Mouse (Mus musculus) olfactory bulb, adult 2 months (tissue): ENCODE measurements at regions not wholly inside any gene's neighbourhood (a gene's known extent, or its start where the extent isn't known, plus 50 kb on each side); places are given as distances from the start of the nearest gene placed in this dataset.

Source experiments
- H3K27ac ChIP-seq: fragments of 200-500 bp; 2 replicates; pipeline ENCODE4 v1.5.1; 2012; ENCODE audit warnings: low read depth, low read length; ENCODE audit not compliant: insufficient read depth
- H3K4me1 ChIP-seq: fragments of 200-500 bp; 2 replicates; pipeline ENCODE4 v1.6.1; 2012; ENCODE audit warnings: low read length; ENCODE audit not compliant: control insufficient read depth, insufficient read depth
- H3K4me3 ChIP-seq: fragments of 200-500 bp; 2 replicates; pipeline ENCODE4 v1.5.1; 2012; ENCODE audit warnings: mild to moderate bottlenecking, low read depth, low read length, moderate library complexity; ENCODE audit not compliant: insufficient read depth
- CTCF ChIP-seq: fragments of 200-500 bp; IDR thresholded peaks from 2 replicates; pipeline ENCODE4 v1.5.1; 2012; ENCODE audit warnings: low read depth, mild to moderate bottlenecking, low read length, moderate library complexity; ENCODE audit not compliant: insufficient read depth
- POLR2A ChIP-seq: fragments of 200-500 bp; IDR thresholded peaks from 2 replicates; pipeline ENCODE4 v1.6.1; 2012; ENCODE audit warnings: mild to moderate bottlenecking, low read depth, low read length, moderate library complexity; ENCODE audit not compliant: insufficient read depth
- WGBS: fragments of 180-500 bp; shearing (Covaris S2); methylation state at CpG from one replicate; pipeline ENCODE4 v1.1.7; 2018; 5-methylcytosine and 5-hydroxymethylcytosine counted together

- Histone ChIP-seq H3K4me1 (0 out of 2 replicates have a peak, but pooled peaks cover 2% of the 10 kb centered on the region), H3K27ac (no peak overlapping the region), H3K4me3 (no peak overlapping the region)
- WGBS, result 25% methylated on average over 7 of the region's 7 CpGs
- TF ChIP-seq POLR2A, result no peak
Observed at GRCm38 (mm10) chr12:107677076-107677475, 188.6 kb downstream of the 3110018I06Rik start.

- 92% methylated on average over 2 of the region's 2 CpGs for WGBS
- Histone ChIP-seq H3K4me3 (no peak overlapping the region), H3K27ac (no peak overlapping the region)
Observed at GRCm38 (mm10) chr12:107687447-107687846, 199.0 kb downstream of the 3110018I06Rik start.

DNA sequence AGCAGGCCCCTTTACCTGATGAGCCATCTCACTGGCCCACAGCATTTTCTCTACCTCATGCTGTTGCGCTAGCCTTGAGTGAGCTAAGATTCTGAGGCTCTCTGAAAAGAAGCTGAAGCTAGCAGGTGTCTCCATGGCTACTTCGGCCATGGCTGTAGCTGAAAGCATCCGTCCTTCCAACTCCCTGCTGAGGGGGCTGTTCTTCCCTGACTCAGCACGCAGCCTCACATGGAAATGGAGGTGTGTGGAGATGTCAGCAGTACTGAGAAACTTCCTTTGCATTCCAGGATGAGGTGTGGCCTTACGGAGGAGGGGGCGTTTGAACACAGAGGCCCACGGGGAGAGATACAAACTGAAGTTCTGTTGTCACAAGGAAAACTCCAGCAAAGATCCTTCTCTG lies 201.0 kb downstream of the 3110018I06Rik start:
- TF ChIP-seq POLR2A (no peak), CTCF (no peak)
- WGBS, result 70% methylated on average over 7 of the region's 7 CpGs
- Histone ChIP-seq H3K27ac (no peak overlapping the region), H3K4me1 (peaks cover 6% of the 10 kb centered on the region; the same call in 1 of the 2 replicates), H3K4me3 (no peak overlapping the region)

More at GRCm38 (mm10) chr12:107687447-107687846, 199.0 kb downstream of the 3110018I06Rik start:
- TF ChIP-seq CTCF, result no peak
- TF ChIP-seq POLR2A, result no peak
- no peaks in the 10 kb centered on the region for H3K4me1 ChIP-seq

DNA sequence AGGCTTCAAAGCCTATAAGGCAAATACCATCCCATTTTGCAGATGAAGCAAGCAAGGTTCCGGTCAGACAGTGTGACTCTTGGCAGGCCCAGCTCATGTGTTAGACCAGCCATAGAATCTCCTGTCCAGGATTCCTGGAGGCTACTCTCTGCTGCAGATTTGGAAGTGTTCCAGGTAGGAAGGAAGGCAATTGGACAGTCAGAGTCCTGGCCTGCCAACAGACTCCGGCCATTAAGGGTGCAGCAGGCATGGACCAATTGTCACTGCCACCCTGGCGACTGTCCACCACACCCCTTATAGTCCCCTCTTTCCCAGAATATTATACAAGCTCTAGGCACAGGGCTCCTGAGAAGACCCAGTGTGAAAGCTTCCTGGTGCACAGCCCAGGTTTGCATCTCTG lies 201.6 kb downstream of the 3110018I06Rik start:
- 70% methylated on average over 3 of the region's 3 CpGs for WGBS
- H3K27ac ChIP-seq, result no peak overlapping the region
- H3K4me1 ChIP-seq, result peaks cover 6% of the 10 kb centered on the region; the same call in 1 of the 2 replicates
- no peak overlapping the region for H3K4me3 ChIP-seq
- no peak for TF ChIP-seq POLR2A
- no peak for TF ChIP-seq CTCF

- Histone ChIP-seq H3K4me3 (no peak overlapping the region), H3K27ac (no peak overlapping the region), H3K4me1 (peaks cover 6% of the 10 kb centered on the region; the same call in 1 of the 2 replicates)
- WGBS, result 52% methylated on average over 6 of the region's 6 CpGs
- TF ChIP-seq POLR2A (no peak), CTCF (no peak)
Observed at GRCm38 (mm10) chr12:107693693-107694092, 205.3 kb downstream of the 3110018I06Rik start.

DNA sequence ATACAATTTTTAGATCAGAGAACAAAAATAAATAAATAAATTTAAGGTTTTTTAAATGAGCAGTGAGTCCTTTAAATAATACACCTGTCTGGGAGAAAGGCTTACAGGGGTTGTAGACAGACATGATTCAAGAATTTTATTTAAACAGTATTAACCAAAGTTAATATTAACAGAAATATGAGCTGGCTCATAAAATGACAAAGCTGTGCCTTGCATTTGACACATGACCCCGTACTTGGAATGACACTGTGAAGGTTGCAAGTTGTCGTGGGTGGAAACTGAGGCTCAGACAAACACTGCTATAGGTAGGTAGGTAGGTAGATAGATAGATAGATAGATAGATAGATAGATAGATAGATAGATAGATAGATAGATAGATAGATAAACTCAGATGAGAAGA lies 206.6 kb downstream of the 3110018I06Rik start:
- no peak for TF ChIP-seq POLR2A
- no peak for TF ChIP-seq CTCF
- Histone ChIP-seq H3K4me1 (peaks cover 6% of the 10 kb centered on the region; the same call in 1 of the 2 replicates), H3K4me3 (no peak overlapping the region), H3K27ac (no peak overlapping the region)
- 93% methylated on average over 2 of the region's 2 CpGs for WGBS

DNA sequence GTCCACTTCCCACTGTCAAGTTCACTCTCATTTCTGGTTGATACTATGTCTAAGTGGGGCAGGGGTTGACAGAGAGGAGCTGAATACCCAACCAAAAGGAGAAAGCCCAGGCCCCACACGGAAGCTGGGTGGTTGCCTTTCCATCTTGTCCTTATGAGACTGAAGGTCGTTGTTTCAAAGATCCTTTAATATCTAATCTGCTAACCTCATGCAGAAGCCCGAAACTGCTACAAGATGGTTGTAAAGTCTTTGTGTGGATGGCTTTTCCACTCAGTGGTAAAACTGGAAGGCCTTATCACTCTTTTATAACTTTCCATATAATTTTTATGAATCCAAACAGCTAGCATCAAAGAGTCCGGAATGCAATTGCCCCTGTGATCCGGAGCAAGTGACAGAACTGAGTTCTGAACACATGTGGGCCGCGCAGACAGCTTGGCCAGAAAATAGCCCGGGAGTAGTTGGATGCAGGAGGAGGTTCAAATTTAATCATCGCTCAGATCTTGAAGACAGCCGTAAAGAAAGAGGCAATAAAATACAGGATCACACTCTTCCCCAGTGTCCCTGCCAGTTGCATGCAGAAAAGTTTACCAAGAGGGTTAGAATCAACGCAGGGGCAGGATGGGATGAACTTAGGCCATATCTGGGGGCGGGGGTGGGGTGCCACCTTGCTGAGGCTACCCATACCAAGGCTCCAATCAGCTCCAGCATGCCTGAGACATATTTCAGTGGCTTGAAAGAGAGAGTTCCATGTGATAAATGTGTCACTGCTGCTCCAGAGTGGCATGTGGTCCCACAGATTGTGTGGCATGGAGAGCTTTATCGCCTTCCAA lies 207.2 kb downstream of the 3110018I06Rik start:
- Histone ChIP-seq H3K27ac (no peak overlapping the region), H3K4me3 (no peak overlapping the region), H3K4me1 (peaks cover 6% of the 10 kb centered on the region; the same call in 1 of the 2 replicates)
- WGBS, result 96% methylated on average over 13 of the region's 13 CpGs
- TF ChIP-seq CTCF, result no peak
- no peak for TF ChIP-seq POLR2A

DNA sequence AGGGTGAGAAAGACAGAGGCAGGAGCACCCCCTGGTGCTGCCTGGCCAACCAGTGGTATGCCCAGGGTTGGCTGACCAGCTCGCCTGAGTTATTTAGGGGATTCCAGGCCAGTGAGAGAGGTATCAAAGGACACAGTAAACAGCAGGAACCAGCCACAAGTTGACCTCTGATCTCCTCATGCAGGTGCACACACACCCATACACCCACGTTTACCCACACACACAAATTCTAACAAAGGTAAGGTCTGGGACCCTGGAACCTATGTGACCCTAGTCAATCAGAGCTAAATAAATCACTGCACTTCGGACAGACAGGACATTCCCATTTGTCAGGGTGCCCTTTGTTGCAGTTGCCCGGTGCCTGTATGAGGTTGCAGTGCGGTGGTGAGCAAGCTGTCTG lies 211.9 kb downstream of the 3110018I06Rik start:
- H3K27ac ChIP-seq, result no peak overlapping the region
- H3K4me1 ChIP-seq, result no peaks in the 10 kb centered on the region
- 87% methylated on average over 5 of the region's 5 CpGs for WGBS

DNA sequence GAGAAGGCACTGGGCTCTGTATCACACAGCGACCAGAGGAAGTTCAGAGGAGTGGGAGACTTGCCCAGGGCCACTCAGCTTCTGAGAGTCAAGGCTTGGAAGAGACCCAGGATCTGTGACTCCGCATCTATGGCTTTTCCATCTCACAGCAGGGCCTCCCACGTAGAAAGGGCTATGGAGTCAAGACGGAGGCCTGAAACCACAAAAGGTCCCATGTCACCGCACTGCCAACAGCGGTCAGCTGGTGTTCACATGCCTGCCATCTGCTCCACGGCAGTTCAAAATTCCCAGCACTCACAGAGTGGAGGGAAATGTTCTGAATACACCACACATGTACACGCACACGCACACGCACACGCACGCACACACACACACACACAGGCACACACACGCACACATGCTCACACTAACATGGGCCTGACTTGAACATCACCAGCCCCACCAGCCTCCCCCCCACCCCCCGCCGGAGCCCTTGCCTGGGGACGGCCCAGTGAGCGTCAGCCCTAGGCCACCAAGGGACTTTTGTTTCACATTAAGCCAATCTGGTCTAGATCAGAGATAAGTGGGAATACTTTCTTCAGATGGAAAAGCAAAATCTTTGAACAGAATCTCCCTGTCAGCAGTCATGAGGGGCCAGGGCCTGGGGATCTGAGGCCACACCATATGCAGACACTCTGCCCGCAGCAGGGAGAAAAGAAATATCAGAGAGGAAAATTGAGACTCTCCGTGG lies 212.6 kb downstream of the 3110018I06Rik start:
- 91% methylated on average over 19 of the region's 19 CpGs for WGBS
- Histone ChIP-seq H3K4me1 (no peaks in the 10 kb centered on the region), H3K27ac (no peak overlapping the region), H3K4me3 (no peak overlapping the region)
- TF ChIP-seq POLR2A (no peak), CTCF (no peak)

More for the DNA sequence above, 211.9 kb downstream of the 3110018I06Rik start:
- TF ChIP-seq POLR2A (no peak), CTCF (no peak)
- no peak overlapping the region for H3K4me3 ChIP-seq
